ENCODE assay signal across 8 mouse cellular contexts in genomic region chr4:109977148-109978067, GRCm38 (mm10). TPM values are rescaled to one million over a fixed set of nuclear protein-coding genes. Genes with fewer than 3 reads are reported as not detected.
A peak's percentile ranks its signal among the peaks of the same experiment; 100 is the strongest.
DNase-seq lines count a peak whose midpoint lies in the region; ATAC-seq and TF ChIP-seq lines count a peak whose summit lies in the region.

TSS of gene Dmrta2 (plus strand) at chr4:109978053.

- H3K27me3 ChIP-seq in kidney, embryonic 16.5 days (ENCODE audit: insufficient read depth, low read length) = peaks cover 97% of the 10 kb centered on the region
- peaks cover 64% of the 10 kb centered on the region for H3K27me3 ChIP-seq in forebrain, postnatal 0 days (ENCODE audit: insufficient read depth, low read length)
- H3K27me3 ChIP-seq in limb, embryonic 12.5 days = peaks cover 99% of the 10 kb centered on the region

- H3K4me2 ChIP-seq in kidney, embryonic 16.5 days (replicated peaks; ENCODE audit: low read depth, low read length) = peak within 1 kb of the TSS; percentile 71
- H3K4me2 ChIP-seq in forebrain, postnatal 0 days (ENCODE audit: low read depth) = peak within 1 kb of the TSS; percentile 60
- peak within 1 kb of the TSS; percentile 73 for H3K4me2 ChIP-seq in limb, embryonic 12.5 days

- peaks cover 3% of the 10 kb centered on the region; the same call in 1 of the 2 replicates for H3K9me3 ChIP-seq in kidney, embryonic 16.5 days (ENCODE audit: low read length)
- peaks cover 4% of the 10 kb centered on the region; the same call in 1 of the 2 replicates for H3K9me3 ChIP-seq in forebrain, postnatal 0 days (ENCODE audit: low read length)
- H3K9me3 ChIP-seq in limb, embryonic 12.5 days = peaks cover 4% of the 10 kb centered on the region; the same call in 1 of the 2 replicates

- no peak within 1 kb of the TSS for H3K27ac ChIP-seq in kidney, embryonic 16.5 days (ENCODE audit: low read length)
- H3K27ac ChIP-seq in forebrain, postnatal 0 days (ENCODE audit: low read depth, low read length) = peak within 1 kb of the TSS; percentile 45; the same call in 1 of the 2 replicates
- H3K27ac ChIP-seq in limb, embryonic 12.5 days = no peak within 1 kb of the TSS

- DNase-seq in kidney, postnatal 14 days = no peak
- DNase-seq in R1 (ENCODE audit: low read depth, low spot score) = peak; percentile 91
- DNase-seq in forebrain, postnatal 0 days = peak; percentile 78
- peak; percentile 81 for DNase-seq in retina, embryonic 14.5 days (ENCODE audit: low spot score)
- no peak for DNase-seq in cerebellum, adult 11-12 months
- DNase-seq in thymus, postnatal 25 days = no peak

- peak within 1 kb of the TSS; percentile 59 for H3K9ac ChIP-seq in kidney, embryonic 16.5 days (replicated peaks; ENCODE audit: low read length)
- H3K9ac ChIP-seq in forebrain, postnatal 0 days = peak within 1 kb of the TSS; percentile 49
- peak within 1 kb of the TSS; percentile 53 for H3K9ac ChIP-seq in limb, embryonic 12.5 days (replicated peaks)

- TF ChIP-seq CTCF in forebrain, postnatal 0 days (IDR thresholded peaks at IDR 0.05; ENCODE audit: low read depth) = no peak

- ATAC-seq in kidney, embryonic 16.5 days (ENCODE audit: low FRiP score, low TSS enrichment) = peak; percentile 76
- peak; percentile 73 for ATAC-seq in forebrain, postnatal 0 days
- ATAC-seq in limb, embryonic 12.5 days (ENCODE audit: insufficient number of reproducible peaks, insufficient read depth, low FRiP score, low TSS enrichment, low read depth) = peak; percentile 79

- peak within 1 kb of the TSS; percentile 49 for H3K4me3 ChIP-seq in kidney, embryonic 16.5 days (ENCODE audit: low read length)
- peak within 1 kb of the TSS; percentile 39 for H3K4me3 ChIP-seq in forebrain, postnatal 0 days (ENCODE audit: low read depth, low read length)
- H3K4me3 ChIP-seq in limb, embryonic 12.5 days (replicated peaks) = peak within 1 kb of the TSS; percentile 48

- under 1% methylated on average over 64 of the region's 64 CpGs for WGBS in kidney, embryonic 16.5 days
- WGBS in forebrain, postnatal 0 days = under 1% methylated on average over 64 of the region's 64 CpGs
- under 1% methylated on average over 64 of the region's 64 CpGs for WGBS in limb, embryonic 12.5 days

- H3K4me1 ChIP-seq in kidney, embryonic 16.5 days (ENCODE audit: insufficient read depth, low read length) = peaks cover 50% of the 10 kb centered on the region
- peaks cover 4% of the 10 kb centered on the region for H3K4me1 ChIP-seq in forebrain, postnatal 0 days (ENCODE audit: insufficient read depth)
- H3K4me1 ChIP-seq in limb, embryonic 12.5 days (replicated peaks) = peaks cover 43% of the 10 kb centered on the region

- no peaks in the 10 kb centered on the region for H3K36me3 ChIP-seq in kidney, embryonic 16.5 days (ENCODE audit: insufficient read depth, low read length)
- H3K36me3 ChIP-seq in forebrain, postnatal 0 days (ENCODE audit: insufficient read depth) = no peaks in the 10 kb centered on the region
- H3K36me3 ChIP-seq in limb, embryonic 12.5 days = no peaks in the 10 kb centered on the region

RNA-seq across cellular contexts. Expression of gene Dmrta2, which starts in this region (rescaled TPM):
- 0.05 and 0.25 TPM in 2 replicates for polyA plus RNA-seq in kidney, embryonic 16.5 days (2015; fragmentation: Nextera tagmentation; extraction: Ambion mirVana)
- 6.3 and 7.3 TPM in 2 replicates for total RNA-seq in forebrain, postnatal 0 days (2014; rRNA removed)
- 0.87 and 1.4 TPM in 2 replicates for polyA plus RNA-seq in forebrain, postnatal 0 days (2015; fragmentation: Nextera tagmentation; extraction: Ambion mirVana)
- 0.26 and 0.35 TPM in 2 replicates for polyA plus RNA-seq in limb, embryonic 12.5 days (2016; fragmentation: Nextera tagmentation; extraction: Ambion mirVana)

Comparison
In these comparisons a context has a peak if more than half of its experiments do, and no peak if none do; other contexts are left out.
1. Peak in ATAC-seq, H3K4me3 ChIP-seq, H3K9ac ChIP-seq and H3K4me2 ChIP-seq in kidney, embryonic 16.5 days; RNA of the gene not detected or under 1 TPM.
2. Peak in ATAC-seq, H3K4me3 ChIP-seq, H3K9ac ChIP-seq and H3K4me2 ChIP-seq in limb, embryonic 12.5 days; RNA of the gene not detected or under 1 TPM.
3. DNase-seq: peak in R1 (single experiment), forebrain, postnatal 0 days (single experiment) and retina, embryonic 14.5 days (single experiment); none in kidney, postnatal 14 days (single experiment), cerebellum, adult 11-12 months (single experiment) and thymus, postnatal 25 days (single experiment).
4. Peak in every context shown above with its lines, with median percentiles within 50 percentile points of each other: ATAC-seq, H3K4me2 ChIP-seq, H3K4me3 ChIP-seq and H3K9ac ChIP-seq.